Mouse (Mus musculus): ENCODE results near the gene Fbxw8. TPM values are rescaled to one million over a fixed set of nuclear protein-coding genes. Genes with fewer than 3 reads are reported as not detected.
A peak's percentile ranks its signal among the peaks of the same experiment; 100 is the strongest.

The Fbxw8 gene
- total RNA-seq, 2 experiments from 2014 or later: 36.7 to 37.4 TPM

DNA sequence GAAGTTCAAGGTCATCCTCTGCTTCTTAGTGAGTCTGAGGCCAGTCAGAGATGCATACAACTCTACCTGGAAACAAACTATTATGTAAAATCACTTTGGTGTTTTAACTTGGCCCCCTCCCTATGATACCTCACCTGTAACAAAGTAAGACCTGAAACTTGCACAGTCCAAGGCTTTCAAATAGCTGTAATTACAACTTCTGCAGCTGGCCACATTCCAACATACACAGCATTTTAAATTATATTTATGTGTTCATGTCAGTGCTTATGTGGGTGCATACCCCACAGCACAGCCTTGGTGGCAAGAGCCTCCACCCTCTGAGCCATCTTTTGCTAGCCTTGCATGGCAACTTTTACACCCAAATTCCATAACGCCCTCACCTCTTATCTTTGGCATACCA lies 120.6 kb downstream of the Fbxw8 start:
- DNase-seq (ENCODE audit: extremely low spot score in 1 of 2, low spot score in 2 of 2): no peak
- intact Hi-C loops (cut with DNase I): no loop called here

- DNase-seq (ENCODE audit: extremely low spot score in 1 of 2, low spot score in 2 of 2): no peak
- intact Hi-C loops (cut with DNase I): no loop called here
These were observed 121.5 kb downstream of the Fbxw8 start for GRCm38 (mm10) chr5:118033740-118034139.

- DNase-seq (ENCODE audit: extremely low spot score in 1 of 2, low spot score in 2 of 2): no peak
These were observed 121.9 kb downstream of the Fbxw8 start for GRCm38 (mm10) chr5:118033328-118033727.

GRCm38 (mm10) chr5:118031508-118031907 lies 123.8 kb downstream of the Fbxw8 start:
- DNase-seq (ENCODE audit: extremely low spot score in 1 of 2, low spot score in 2 of 2): no peak
- intact Hi-C loops (cut with DNase I): no loop called here

More at GRCm38 (mm10) chr5:118033328-118033727, 121.9 kb downstream of the Fbxw8 start:
- intact Hi-C loops (cut with DNase I): no loop called here

GRCm38 (mm10) chr5:118031059-118031458 lies 124.2 kb downstream of the Fbxw8 start:
- intact Hi-C loops (cut with DNase I): no loop called here
- no peak for DNase-seq (ENCODE audit: extremely low spot score in 1 of 2, low spot score in 2 of 2)

GRCm38 (mm10) chr5:118030022-118030675 lies 125.1 kb downstream of the Fbxw8 start:
- DNase-seq (ENCODE audit: extremely low spot score in 1 of 2, low spot score in 2 of 2): no peak
- intact Hi-C loops (cut with DNase I): no loop called here

- intact Hi-C loops (cut with DNase I): no loop called here
- DNase-seq (ENCODE audit: extremely low spot score in 1 of 2, low spot score in 2 of 2): peak; percentile 56 to 62
These were observed 125.8 kb downstream of the Fbxw8 start for GRCm38 (mm10) chr5:118029420-118029819.

- no peak for DNase-seq (ENCODE audit: extremely low spot score in 1 of 2, low spot score in 2 of 2)
- intact Hi-C loops (cut with DNase I): no loop called here
These were observed 126.2 kb downstream of the Fbxw8 start for GRCm38 (mm10) chr5:118029035-118029408.

- no peak for DNase-seq (ENCODE audit: extremely low spot score in 1 of 2, low spot score in 2 of 2)
- intact Hi-C loops (cut with DNase I): no loop called here
These were observed 126.9 kb downstream of the Fbxw8 start for GRCm38 (mm10) chr5:118028191-118029034.

- intact Hi-C loops (cut with DNase I): no loop called here
- no peak for DNase-seq (ENCODE audit: extremely low spot score in 1 of 2, low spot score in 2 of 2)
These were observed 127.5 kb downstream of the Fbxw8 start, which contains the start of gene Tesc for GRCm38 (mm10) chr5:118027698-118028190. TSS of gene Tesc (plus strand) at chr5:118027743.

DNA sequence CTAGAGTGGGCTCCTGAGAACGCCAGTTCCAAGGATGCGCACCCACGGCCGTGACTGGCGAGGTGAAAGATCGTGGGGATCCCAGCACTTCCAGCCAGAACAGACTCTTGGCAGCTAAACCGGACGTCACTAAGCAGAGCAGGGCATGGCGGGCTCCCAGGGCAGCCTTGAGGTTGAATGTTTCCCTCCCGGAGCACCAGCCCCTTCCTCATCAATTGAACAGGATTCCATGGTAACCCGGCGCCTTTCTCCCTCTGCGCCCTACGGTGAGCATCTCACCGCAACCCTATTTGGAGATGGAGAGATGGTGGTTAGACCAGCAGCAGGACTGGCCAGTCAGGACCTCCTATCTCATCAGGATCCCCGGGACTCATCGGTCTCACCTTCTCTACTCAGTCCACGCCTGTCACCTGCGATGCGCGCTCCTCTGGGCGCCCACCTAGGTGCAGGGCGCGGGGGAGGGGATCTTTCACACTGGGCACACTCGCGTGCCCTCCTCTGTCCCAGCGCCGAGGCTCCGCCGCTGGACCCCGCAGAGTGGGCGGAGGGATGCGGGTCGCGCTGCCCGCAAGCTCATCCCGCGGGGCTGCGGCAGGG lies 128.1 kb downstream of the Fbxw8 start:
- DNase-seq (ENCODE audit: extremely low spot score in 1 of 2, low spot score in 2 of 2): no peak
- intact Hi-C loops (cut with DNase I): no loop called here

DNA sequence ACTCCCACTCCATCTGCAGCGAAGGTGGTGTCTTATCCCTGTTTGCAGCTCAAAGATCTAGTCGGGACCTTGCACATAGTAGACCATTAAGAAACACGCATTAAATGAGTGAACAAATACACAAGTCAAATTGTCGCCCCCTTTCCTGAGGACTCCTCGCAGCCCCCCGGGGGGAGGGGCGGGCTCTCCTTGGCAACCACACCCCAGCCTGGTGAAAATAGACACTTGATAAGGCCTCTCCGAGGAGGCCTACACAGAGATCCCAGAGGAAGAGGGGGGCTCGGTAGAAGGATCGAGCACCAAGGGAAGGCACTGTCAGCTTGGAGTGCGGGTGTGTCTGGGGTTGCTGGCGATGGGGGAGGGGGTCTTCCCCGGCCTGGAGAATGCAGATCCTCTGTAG lies 128.9 kb downstream of the Fbxw8 start:
- DNase-seq (ENCODE audit: extremely low spot score in 1 of 2, low spot score in 2 of 2): no peak
- intact Hi-C loops (cut with DNase I): no loop called here

- intact Hi-C loops (cut with DNase I): no loop called here
- no peak for DNase-seq (ENCODE audit: extremely low spot score in 1 of 2, low spot score in 2 of 2)
These were observed 129.4 kb downstream of the Fbxw8 start for GRCm38 (mm10) chr5:118025880-118026279.

- no peak for DNase-seq (ENCODE audit: extremely low spot score in 1 of 2, low spot score in 2 of 2)
- intact Hi-C loops (cut with DNase I): no loop called here
These were observed 132.2 kb downstream of the Fbxw8 start for GRCm38 (mm10) chr5:118023053-118023452.

GRCm38 (mm10) chr5:118019905-118020304 lies 135.4 kb downstream of the Fbxw8 start:
- DNase-seq (ENCODE audit: extremely low spot score in 1 of 2, low spot score in 2 of 2): no peak
- intact Hi-C loops (cut with DNase I): loop anchor here (5.0 to 10.0 kb wide), 2 partner anchors 42 to 145 kb away; partner anchors contain the start of gene Hrk

DNA sequence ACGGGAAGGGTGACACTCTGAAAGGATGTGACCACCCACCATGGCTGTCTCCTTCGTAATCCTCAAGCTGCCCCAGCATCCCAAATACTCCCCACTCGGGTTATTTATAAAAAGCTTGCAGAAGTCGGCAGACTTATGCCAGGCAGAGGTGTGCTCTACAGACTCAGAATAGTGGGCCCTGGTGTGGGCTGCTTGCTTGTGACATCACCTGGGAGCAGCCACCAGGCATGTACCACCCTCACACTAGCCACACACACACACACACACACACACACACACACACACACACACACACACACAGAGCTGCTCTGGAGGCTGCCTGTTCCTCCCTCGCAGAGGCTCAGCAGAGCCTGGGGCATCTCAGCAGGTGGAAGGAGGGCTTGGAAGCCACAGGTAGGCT lies 137.7 kb downstream of the Fbxw8 start:
- no peak for DNase-seq (ENCODE audit: extremely low spot score in 1 of 2, low spot score in 2 of 2)
- intact Hi-C loops (cut with DNase I): loop anchor here (5.0 to 10.0 kb wide), 2 partner anchors 45 to 147 kb away; partner anchors contain the start of gene Hrk

DNA sequence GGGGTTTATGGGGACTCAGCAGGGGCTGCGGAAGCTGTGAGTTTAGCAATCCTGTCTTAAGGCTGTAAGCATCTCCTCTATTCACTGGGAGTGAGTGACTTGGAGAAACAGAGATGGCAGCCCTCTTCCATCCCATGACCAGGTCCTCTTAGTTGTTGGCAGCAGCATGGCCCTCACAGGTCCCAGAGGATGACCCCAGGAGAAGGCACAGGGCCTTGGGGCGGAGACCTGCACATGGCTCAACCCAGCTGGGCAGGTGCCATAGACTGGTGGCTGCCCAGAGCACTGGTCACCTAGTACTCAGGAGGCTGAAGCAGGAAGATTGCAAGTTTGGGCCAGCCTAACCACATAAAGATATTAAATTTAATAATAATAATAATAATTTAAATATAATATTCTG lies 139.6 kb downstream of the Fbxw8 start:
- intact Hi-C loops (cut with DNase I): loop anchor here (5.0 to 10.0 kb wide), 2 partner anchors 47 to 149 kb away; partner anchors contain the start of gene Hrk
- DNase-seq (ENCODE audit: extremely low spot score in 1 of 2, low spot score in 2 of 2): no peak

- intact Hi-C loops (cut with DNase I): loop anchor here (5.0 to 10.0 kb wide), 2 partner anchors 47 to 150 kb away; partner anchors contain the start of gene Hrk
- DNase-seq (ENCODE audit: extremely low spot score in 1 of 2, low spot score in 2 of 2): peak in 1 of 2 experiments; percentile 89
These were observed 140.2 kb downstream of the Fbxw8 start for GRCm38 (mm10) chr5:118015028-118015427.
